Mouse (Mus musculus): ENCODE results near the gene Klhdc8b. TPM values are rescaled to one million over a fixed set of nuclear protein-coding genes. Genes with fewer than 3 reads are reported as not detected.
A peak's percentile ranks its signal among the peaks of the same experiment; 100 is the strongest.

Klhdc8b gene
- polyA plus RNA-seq, 1 experiment from 2014 or later: 59.8 TPM

DNA sequence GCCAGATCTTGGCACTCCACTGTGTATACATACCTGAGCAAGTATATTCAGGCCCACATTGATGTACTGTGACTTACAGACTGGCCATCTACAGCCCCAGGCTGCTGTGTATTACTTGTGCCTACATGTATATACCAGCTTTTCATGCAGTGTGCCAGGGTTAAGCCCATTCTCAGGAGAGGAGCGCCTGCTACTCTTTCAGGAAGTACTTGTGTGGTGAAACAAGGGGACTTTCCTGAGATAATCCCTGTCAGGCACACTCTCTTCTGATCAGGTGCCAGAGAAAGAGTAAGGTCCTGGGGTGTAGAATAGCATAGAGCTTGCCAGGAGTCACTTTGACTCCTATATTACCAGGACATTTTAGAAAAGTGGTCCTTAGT lies 1.5 kb downstream of the Klhdc8b start:
- peak overlapping the region; percentile 91 for H3K4me2 ChIP-seq
- no peaks in the 10 kb centered on the region for H3K27me3 ChIP-seq (replicated peaks)
- no peaks in the 10 kb centered on the region for H3K9me3 ChIP-seq (replicated peaks)
- H3K4me1 ChIP-seq: peaks cover 21% of the 10 kb centered on the region
- H3K4me3 ChIP-seq (replicated peaks): peak overlapping the region; percentile 87
- ATAC-seq (ENCODE audit: low FRiP score): no peak
- 93% methylated on average over 1 of the region's 1 CpGs for WGBS
- peaks cover 23% of the 10 kb centered on the region for H3K36me3 ChIP-seq
- peak overlapping the region; percentile 89 for H3K27ac ChIP-seq (replicated peaks)
- H3K9ac ChIP-seq (replicated peaks): no peak overlapping the region

GRCm38 (mm10) chr9:108456953-108457352 lies 4.4 kb downstream of the Klhdc8b start:
- no peaks in the 10 kb centered on the region for H3K36me3 ChIP-seq
- no peak overlapping the region for H3K4me2 ChIP-seq
- H3K27me3 ChIP-seq (replicated peaks): no peaks in the 10 kb centered on the region
- no peaks in the 10 kb centered on the region for H3K9me3 ChIP-seq (replicated peaks)
- WGBS: 87% methylated on average over 10 of the region's 10 CpGs
- H3K9ac ChIP-seq (replicated peaks): no peak overlapping the region
- peaks cover 34% of the 10 kb centered on the region for H3K4me1 ChIP-seq
- no peak overlapping the region for H3K27ac ChIP-seq (replicated peaks)
- H3K4me3 ChIP-seq (replicated peaks): no peak overlapping the region
- ATAC-seq (ENCODE audit: low FRiP score): no peak

DNA sequence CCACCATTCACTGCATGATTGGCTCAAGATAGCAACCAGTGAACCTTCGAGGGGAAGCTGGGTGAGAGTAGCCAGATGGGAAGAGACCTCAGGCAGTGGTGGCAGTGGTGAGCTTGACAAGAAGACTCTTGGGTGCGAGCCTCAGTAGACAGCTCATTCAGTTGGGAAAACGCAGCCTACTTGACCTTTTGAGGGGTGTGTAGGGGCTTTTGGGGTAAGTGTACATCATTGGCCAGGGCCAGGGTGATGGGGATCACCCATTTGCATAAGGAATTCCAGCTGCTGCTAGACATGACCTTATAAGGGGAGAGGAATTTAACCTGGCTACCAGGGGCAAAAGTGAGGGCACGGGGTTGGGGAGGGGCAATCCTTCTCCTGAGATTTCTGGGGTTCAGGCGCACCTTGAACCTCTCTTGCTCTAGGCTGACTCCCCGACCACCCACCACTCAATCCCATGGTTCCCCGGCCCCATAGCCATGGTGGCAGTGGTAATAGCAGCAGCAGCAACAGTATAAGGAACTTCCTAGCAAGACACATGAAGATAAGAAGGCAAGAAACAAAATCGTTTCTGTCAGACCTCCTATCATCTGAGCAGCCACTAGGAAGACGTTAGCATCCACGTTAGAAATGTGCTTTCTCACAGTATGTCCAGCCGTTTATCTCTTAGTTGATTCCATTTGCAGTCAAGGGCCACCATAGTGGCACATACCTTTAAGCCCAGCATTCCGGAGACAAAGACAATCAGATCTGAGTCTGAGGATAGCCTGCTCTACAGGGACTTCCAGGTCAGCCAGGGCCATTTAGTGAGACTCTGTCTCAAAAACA lies 5.4 kb downstream of the Klhdc8b start:
- no peaks in the 10 kb centered on the region for H3K9me3 ChIP-seq (replicated peaks)
- no peak overlapping the region for H3K4me2 ChIP-seq
- H3K9ac ChIP-seq (replicated peaks): no peak overlapping the region
- no peak for ATAC-seq (ENCODE audit: low FRiP score)
- H3K27ac ChIP-seq (replicated peaks): no peak overlapping the region
- H3K4me3 ChIP-seq (replicated peaks): no peak overlapping the region
- peaks cover 34% of the 10 kb centered on the region for H3K4me1 ChIP-seq
- no peaks in the 10 kb centered on the region for H3K36me3 ChIP-seq
- 79% methylated on average over 12 of the region's 12 CpGs for WGBS
- no peaks in the 10 kb centered on the region for H3K27me3 ChIP-seq (replicated peaks)

DNA sequence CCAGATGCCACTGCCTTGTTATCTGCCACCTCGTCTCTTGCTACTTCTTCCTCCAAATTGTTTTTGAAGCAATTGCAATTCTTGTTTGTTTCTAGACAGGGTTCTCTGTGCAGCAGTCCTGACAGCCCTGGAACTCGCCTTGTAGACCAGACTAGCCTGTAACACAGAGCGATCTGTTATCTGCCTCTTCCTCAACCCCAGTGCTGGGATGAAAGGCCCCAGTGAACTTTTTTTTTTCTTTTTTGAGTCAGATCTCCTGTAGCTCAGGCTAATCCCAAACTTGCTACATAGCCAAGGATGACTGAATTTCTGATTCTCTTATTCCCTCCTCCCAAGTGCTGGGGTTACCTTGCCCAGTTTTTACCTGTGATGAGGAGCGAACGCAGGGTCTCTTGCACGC lies 7.0 kb downstream of the Klhdc8b start:
- ATAC-seq (ENCODE audit: low FRiP score): no peak
- Histone ChIP-seq H3K4me2 (no peak overlapping the region), H3K9ac (replicated peaks) (no peak overlapping the region), H3K27ac (replicated peaks) (no peak overlapping the region; the same call in 1 of the 2 replicates), H3K9me3 (replicated peaks) (no peaks in the 10 kb centered on the region), H3K27me3 (replicated peaks) (no peaks in the 10 kb centered on the region), H3K4me3 (replicated peaks) (no peak overlapping the region), H3K36me3 (no peaks in the 10 kb centered on the region), H3K4me1 (peaks cover 44% of the 10 kb centered on the region)
- 89% methylated on average over 6 of the region's 6 CpGs for WGBS

- no peak for ATAC-seq (ENCODE audit: low FRiP score)
- Histone ChIP-seq H3K4me1 (peaks cover 50% of the 10 kb centered on the region), H3K4me2 (peak overlapping the region; percentile 83), H3K9ac (replicated peaks) (peak overlapping the region; percentile 90), H3K27ac (replicated peaks) (peak overlapping the region; percentile 87), H3K4me3 (replicated peaks) (peak overlapping the region; percentile 74), H3K27me3 (replicated peaks) (no peaks in the 10 kb centered on the region), H3K9me3 (replicated peaks) (no peaks in the 10 kb centered on the region), H3K36me3 (peaks cover 7% of the 10 kb centered on the region; the same call in 1 of the 2 replicates)
- 83% methylated on average over 4 of the region's 4 CpGs for WGBS
Measured at GRCm38 (mm10) chr9:108453458-108453857, 7.9 kb downstream of the Klhdc8b start.

GRCm38 (mm10) chr9:108452911-108453310 lies 8.5 kb downstream of the Klhdc8b start:
- peak overlapping the region; percentile 87 for H3K27ac ChIP-seq (replicated peaks)
- no peaks in the 10 kb centered on the region for H3K27me3 ChIP-seq (replicated peaks)
- H3K4me1 ChIP-seq: peaks cover 50% of the 10 kb centered on the region
- H3K4me2 ChIP-seq: peak overlapping the region; percentile 83
- peaks cover 12% of the 10 kb centered on the region for H3K36me3 ChIP-seq
- peak; percentile 28 for ATAC-seq (ENCODE audit: low FRiP score)
- 40% methylated on average over 6 of the region's 6 CpGs for WGBS
- peak overlapping the region; percentile 90 for H3K9ac ChIP-seq (replicated peaks)
- H3K4me3 ChIP-seq (replicated peaks): peak overlapping the region; percentile 74
- H3K9me3 ChIP-seq (replicated peaks): no peaks in the 10 kb centered on the region

DNA sequence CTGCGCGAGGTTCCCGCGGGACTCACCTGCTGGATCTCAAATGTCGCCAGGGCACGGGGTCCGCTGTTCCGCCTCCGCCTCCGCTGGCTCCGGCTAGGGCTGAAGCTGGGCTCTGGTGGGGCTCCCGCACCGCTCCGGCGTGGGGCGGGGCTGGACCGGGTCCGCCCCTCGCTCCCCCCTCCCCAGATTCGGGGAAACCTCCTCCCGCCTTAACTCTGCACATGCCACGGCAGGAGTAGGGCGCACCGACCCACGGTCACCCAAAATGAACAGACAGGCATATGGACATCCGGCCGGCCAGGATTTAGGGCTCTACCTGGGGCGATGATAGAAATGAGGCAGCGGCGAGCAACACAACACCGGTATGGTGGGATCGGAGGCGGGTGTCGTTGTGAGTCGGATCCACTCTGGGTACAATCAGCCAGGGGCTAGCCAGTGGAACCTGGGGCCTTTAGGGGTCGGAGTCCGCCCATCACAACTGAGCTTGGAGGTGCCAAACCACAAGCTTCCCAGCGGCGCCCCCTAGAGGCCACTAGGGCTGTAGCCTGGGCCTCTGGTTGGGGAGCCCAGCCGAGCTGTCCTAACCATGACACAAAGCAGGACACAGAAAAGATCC lies 9.0 kb downstream of the Klhdc8b start:
- Histone ChIP-seq H3K9me3 (replicated peaks) (no peaks in the 10 kb centered on the region), H3K27me3 (replicated peaks) (no peaks in the 10 kb centered on the region), H3K4me2 (peak overlapping the region; percentile 83), H3K27ac (replicated peaks) (peak overlapping the region; percentile 87), H3K4me3 (replicated peaks) (peak overlapping the region; percentile 74), H3K36me3 (peaks cover 17% of the 10 kb centered on the region), H3K9ac (replicated peaks) (peak overlapping the region; percentile 90), H3K4me1 (peaks cover 50% of the 10 kb centered on the region)
- WGBS: under 1% methylated on average over 40 of the region's 40 CpGs
- peak; percentile 91 for ATAC-seq (ENCODE audit: low FRiP score)

DNA sequence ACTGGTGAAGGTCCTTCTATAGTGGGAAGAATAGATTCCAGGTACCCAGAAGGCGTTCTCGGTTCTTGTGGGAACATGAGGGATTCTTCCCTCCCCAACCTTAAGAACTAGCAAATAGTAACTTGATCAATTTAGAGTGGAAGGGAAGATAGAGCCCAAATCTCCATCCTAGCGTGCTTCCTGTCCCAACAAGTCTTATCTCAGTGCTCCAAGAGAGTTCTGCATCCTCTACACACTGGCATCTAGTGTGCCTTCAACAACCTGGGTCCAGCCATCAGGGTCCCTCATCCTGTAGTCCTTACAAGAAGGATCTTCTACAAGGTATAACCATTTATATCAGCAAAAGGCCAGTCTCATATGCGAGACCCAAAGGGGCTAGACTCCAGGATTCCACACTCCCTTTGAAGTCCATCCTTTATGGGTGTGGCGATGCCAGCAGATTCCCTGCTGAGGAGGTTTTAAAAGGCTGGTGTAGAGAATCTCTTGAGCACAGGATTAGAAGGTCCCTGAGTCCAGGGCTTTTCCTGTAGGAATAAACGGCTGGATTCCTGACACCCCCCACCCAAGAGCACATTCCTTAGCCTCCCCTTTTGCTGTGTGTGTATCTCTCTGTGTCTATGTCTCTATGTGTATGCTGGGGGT lies 9.7 kb downstream of the Klhdc8b start:
- H3K36me3 ChIP-seq: peaks cover 18% of the 10 kb centered on the region
- H3K4me3 ChIP-seq (replicated peaks): peak overlapping the region; percentile 74
- peaks cover 50% of the 10 kb centered on the region for H3K4me1 ChIP-seq
- H3K9ac ChIP-seq (replicated peaks): peak overlapping the region; percentile 90
- peak overlapping the region; percentile 87 for H3K27ac ChIP-seq (replicated peaks)
- no peak for ATAC-seq (ENCODE audit: low FRiP score)
- WGBS: 50% methylated on average over 6 of the region's 6 CpGs
- no peaks in the 10 kb centered on the region for H3K27me3 ChIP-seq (replicated peaks)
- H3K4me2 ChIP-seq: peak overlapping the region; percentile 83
- no peaks in the 10 kb centered on the region for H3K9me3 ChIP-seq (replicated peaks)

DNA sequence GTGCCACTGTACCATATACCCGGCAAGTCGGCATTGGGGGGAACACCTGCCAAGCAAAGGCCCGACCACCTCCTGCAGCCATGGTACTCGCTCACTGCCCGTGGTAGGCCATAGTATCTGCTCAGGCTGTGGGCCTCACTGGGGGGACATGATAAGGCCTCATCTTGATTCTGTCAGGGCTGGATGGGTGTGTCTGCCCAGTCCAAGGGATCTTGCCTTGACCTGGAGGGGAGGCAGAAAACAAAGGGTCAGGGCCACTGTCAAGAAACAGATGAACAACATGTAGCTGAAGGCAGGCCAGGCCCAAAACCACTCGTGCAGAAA lies 10.2 kb downstream of the Klhdc8b start:
- H3K4me1 ChIP-seq: peaks cover 50% of the 10 kb centered on the region
- WGBS: 72% methylated on average over 6 of the region's 6 CpGs
- H3K9me3 ChIP-seq (replicated peaks): no peaks in the 10 kb centered on the region
- peak overlapping the region; percentile 74 for H3K4me3 ChIP-seq (replicated peaks)
- 0 out of 2 replicates have a peak overlapping the region, but pooled peaks have one; percentile 90 for H3K9ac ChIP-seq (replicated peaks)
- peak overlapping the region; percentile 83 for H3K4me2 ChIP-seq
- ATAC-seq (ENCODE audit: low FRiP score): no peak
- peaks cover 18% of the 10 kb centered on the region for H3K36me3 ChIP-seq
- no peaks in the 10 kb centered on the region for H3K27me3 ChIP-seq (replicated peaks)
- peak overlapping the region; percentile 87 for H3K27ac ChIP-seq (replicated peaks)

- Histone ChIP-seq H3K4me2 (peak overlapping the region; percentile 83), H3K9me3 (replicated peaks) (no peaks in the 10 kb centered on the region), H3K36me3 (peaks cover 18% of the 10 kb centered on the region), H3K9ac (replicated peaks) (0 out of 2 replicates have a peak overlapping the region, but pooled peaks have one; percentile 90), H3K27ac (replicated peaks) (peak overlapping the region; percentile 87), H3K4me3 (replicated peaks) (peak overlapping the region; percentile 74), H3K4me1 (peaks cover 50% of the 10 kb centered on the region), H3K27me3 (replicated peaks) (no peaks in the 10 kb centered on the region)
- ATAC-seq (ENCODE audit: low FRiP score): peak; percentile 17
- 48% methylated on average over 21 of the region's 21 CpGs for WGBS
Measured at GRCm38 (mm10) chr9:108450292-108451169, 10.8 kb downstream of the Klhdc8b start.

- peak overlapping the region; percentile 87 for H3K27ac ChIP-seq (replicated peaks)
- peak overlapping the region; percentile 74 for H3K4me3 ChIP-seq (replicated peaks)
- peak overlapping the region; percentile 83 for H3K4me2 ChIP-seq
- peaks cover 50% of the 10 kb centered on the region for H3K4me1 ChIP-seq
- peaks cover 18% of the 10 kb centered on the region for H3K36me3 ChIP-seq
- H3K9ac ChIP-seq (replicated peaks): no peak overlapping the region
- peak; percentile 4; the same call in 1 of the 2 replicates for ATAC-seq (ENCODE audit: low FRiP score)
- 22% methylated on average over 4 of the region's 4 CpGs for WGBS
- H3K27me3 ChIP-seq (replicated peaks): no peaks in the 10 kb centered on the region
- no peaks in the 10 kb centered on the region for H3K9me3 ChIP-seq (replicated peaks)
Measured at GRCm38 (mm10) chr9:108449860-108450259, 11.5 kb downstream of the Klhdc8b start.

Measured in neural tube, embryonic 15.5 days (tissue).